Mouse (Mus musculus): ENCODE data around the gene Arhgap20. TPM values are rescaled to one million over a fixed set of nuclear protein-coding genes. Genes with fewer than 3 reads are reported as not detected.

Arhgap20 gene
- polyA plus RNA-seq, 1 experiment from 2014 or later, result 30.1 TPM

DNA sequence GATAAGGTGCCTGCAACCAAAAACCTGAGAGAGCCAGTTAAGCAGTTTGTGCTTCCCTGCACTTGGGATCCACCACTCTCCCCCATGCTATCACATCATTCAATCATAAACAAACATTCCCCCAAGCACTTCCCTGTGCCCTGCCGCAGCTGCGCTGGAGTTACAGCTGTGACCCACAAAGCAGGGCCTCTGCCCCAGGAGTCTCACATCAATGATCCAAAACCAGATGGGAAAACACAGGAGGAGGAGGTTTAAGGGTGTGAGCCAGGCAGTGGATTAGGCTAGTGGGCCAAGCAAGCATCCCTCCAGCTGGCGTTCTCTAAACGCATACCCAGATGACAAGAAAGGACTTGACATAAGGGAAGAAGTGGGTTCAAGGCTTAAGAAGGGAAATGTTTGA, 109.2 kb downstream of the Arhgap20 start:
- 39% methylated on average over 4 of the region's 4 CpGs for WGBS
- Histone ChIP-seq H3K27ac (replicated peaks) (no peak overlapping the region), H3K4me1 (no peaks in the 10 kb centered on the region), H3K4me2 (no peak overlapping the region), H3K27me3 (replicated peaks) (no peaks in the 10 kb centered on the region), H3K9ac (replicated peaks) (no peak overlapping the region), H3K36me3 (no peaks in the 10 kb centered on the region), H3K9me3 (replicated peaks) (no peaks in the 10 kb centered on the region), H3K4me3 (replicated peaks) (no peak overlapping the region)
- ATAC-seq (ENCODE audit: low FRiP score), result no peak

DNA sequence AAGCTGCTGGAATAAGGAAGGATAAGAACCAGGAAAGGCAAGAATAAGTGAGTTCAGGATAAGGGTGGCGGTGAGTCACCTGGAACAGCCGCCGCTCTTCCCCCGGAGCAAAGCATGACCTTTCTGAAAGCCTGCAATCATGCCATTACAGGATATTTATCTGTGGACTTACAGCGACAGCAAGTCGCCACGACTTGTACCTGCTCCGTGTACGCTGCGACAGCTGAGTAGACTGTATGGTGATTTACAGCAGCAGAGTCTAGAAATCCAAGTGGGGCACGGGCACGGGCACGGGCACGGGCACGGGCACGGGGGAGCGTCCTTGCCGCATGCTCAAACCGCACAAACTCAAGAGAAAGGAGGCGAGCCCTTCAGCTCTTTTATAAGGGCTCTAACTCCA, 110.4 kb downstream of the Arhgap20 start:
- Histone ChIP-seq H3K27me3 (replicated peaks) (no peaks in the 10 kb centered on the region), H3K9ac (replicated peaks) (no peak overlapping the region), H3K27ac (replicated peaks) (no peak overlapping the region), H3K4me2 (no peak overlapping the region), H3K9me3 (replicated peaks) (no peaks in the 10 kb centered on the region), H3K4me3 (replicated peaks) (no peak overlapping the region), H3K4me1 (no peaks in the 10 kb centered on the region), H3K36me3 (no peaks in the 10 kb centered on the region)
- ATAC-seq (ENCODE audit: low FRiP score), result no peak
- 87% methylated on average over 20 of the region's 20 CpGs for whole genome bisulfite sequencing

DNA sequence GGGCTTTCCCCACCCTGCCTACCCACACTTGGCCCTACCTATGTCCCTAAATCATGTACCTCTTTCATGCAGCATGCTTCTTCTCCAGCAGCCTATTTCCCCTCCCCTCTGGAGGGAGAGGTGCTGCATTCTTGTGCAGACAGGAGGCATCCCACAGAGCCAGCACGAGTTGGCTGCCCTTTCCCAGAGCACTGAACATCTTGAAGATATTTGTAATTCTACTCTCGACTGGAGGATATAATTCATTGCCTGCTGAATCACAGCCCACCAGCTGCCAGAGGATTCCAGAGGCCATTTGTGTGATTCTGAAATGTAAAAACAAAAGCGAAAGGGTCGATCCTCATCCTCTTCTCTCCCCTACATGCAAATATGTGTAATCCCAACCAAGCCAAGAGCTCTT, 116.2 kb downstream of the Arhgap20 start:
- H3K4me2 ChIP-seq, result no peak overlapping the region
- H3K36me3 ChIP-seq, result no peaks in the 10 kb centered on the region
- no peak overlapping the region for H3K9ac ChIP-seq (replicated peaks)
- no peaks in the 10 kb centered on the region for H3K27me3 ChIP-seq (replicated peaks)
- H3K4me3 ChIP-seq (replicated peaks), result no peak overlapping the region
- H3K27ac ChIP-seq (replicated peaks), result no peak overlapping the region
- ATAC-seq (ENCODE audit: low FRiP score), result no peak
- 43% methylated on average over 4 of the region's 4 CpGs for WGBS
- no peaks in the 10 kb centered on the region for H3K9me3 ChIP-seq (replicated peaks)
- H3K4me1 ChIP-seq, result no peaks in the 10 kb centered on the region

DNA sequence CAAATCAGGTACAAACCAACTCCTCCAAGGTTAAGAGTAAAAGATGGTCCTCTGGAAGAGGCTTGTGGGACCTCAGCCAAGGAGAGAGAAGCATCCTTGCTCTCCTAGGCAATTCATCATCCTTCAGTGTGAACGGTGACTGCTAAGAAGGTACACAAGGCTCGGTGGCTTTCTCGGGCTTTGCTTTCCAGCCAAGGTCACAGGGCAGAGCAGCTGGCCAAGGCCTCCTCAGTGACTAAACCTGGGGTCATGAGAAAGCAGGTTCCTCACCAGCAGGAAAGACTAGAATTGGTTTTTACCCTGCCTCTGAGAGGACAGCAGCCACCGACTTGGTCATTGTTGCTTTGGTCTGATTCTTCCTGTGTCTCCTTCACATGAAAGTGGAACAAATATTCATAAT, 116.7 kb downstream of the Arhgap20 start:
- Histone ChIP-seq H3K4me3 (replicated peaks) (no peak overlapping the region), H3K27me3 (replicated peaks) (no peaks in the 10 kb centered on the region), H3K36me3 (no peaks in the 10 kb centered on the region), H3K4me1 (no peaks in the 10 kb centered on the region), H3K9ac (replicated peaks) (no peak overlapping the region), H3K27ac (replicated peaks) (no peak overlapping the region), H3K9me3 (replicated peaks) (no peaks in the 10 kb centered on the region), H3K4me2 (no peak overlapping the region)
- ATAC-seq (ENCODE audit: low FRiP score), result no peak
- WGBS, result 84% methylated on average over 4 of the region's 4 CpGs

DNA sequence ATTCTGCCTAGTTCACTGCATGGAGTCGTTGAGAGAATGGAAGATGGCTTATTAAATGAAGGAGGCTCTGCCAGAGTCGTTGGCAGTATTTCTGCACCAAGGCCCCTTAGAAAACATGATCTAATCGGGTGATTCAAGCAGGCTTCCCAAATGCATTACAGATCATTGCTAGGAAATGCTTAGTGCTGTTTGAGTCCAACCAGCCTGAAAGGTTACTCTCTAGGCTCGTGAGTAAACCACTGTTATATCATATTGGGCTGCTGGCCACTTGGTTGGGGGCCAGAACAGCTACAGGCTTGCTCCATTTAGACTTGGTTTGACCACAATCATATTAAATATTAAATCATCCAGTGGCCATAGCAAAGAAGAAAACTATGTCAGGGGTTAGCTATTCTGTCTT, 118.2 kb downstream of the Arhgap20 start:
- no peak overlapping the region for H3K27ac ChIP-seq (replicated peaks)
- WGBS, result 80% methylated on average over 4 of the region's 4 CpGs
- no peaks in the 10 kb centered on the region for H3K4me1 ChIP-seq
- H3K4me2 ChIP-seq, result no peak overlapping the region
- ATAC-seq (ENCODE audit: low FRiP score), result no peak
- no peak overlapping the region for H3K9ac ChIP-seq (replicated peaks)
- H3K4me3 ChIP-seq (replicated peaks), result no peak overlapping the region
- no peaks in the 10 kb centered on the region for H3K9me3 ChIP-seq (replicated peaks)
- H3K36me3 ChIP-seq, result no peaks in the 10 kb centered on the region
- H3K27me3 ChIP-seq (replicated peaks), result no peaks in the 10 kb centered on the region

DNA sequence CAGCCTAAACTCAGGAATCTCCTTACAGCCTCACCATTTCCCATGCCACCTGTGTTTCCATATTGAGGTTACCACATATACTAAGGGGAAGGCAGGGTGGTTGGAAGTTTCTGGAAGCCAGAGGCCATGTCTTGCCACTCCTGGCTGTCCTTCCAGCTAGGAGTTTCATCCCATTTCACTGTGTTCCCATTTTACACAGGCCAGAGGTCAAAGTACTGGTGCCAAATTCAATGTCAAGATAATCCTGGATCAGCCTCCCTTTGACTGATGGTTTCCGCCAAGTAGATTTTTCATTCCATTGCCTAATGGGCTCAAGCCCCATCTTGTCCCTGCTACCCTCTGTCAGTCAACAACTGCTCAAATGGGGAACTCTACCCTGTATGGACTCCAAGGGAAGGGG, 127.8 kb downstream of the Arhgap20 start:
- no peak overlapping the region for H3K4me3 ChIP-seq (replicated peaks)
- no peak overlapping the region for H3K9ac ChIP-seq (replicated peaks)
- no peaks in the 10 kb centered on the region for H3K9me3 ChIP-seq (replicated peaks)
- H3K27ac ChIP-seq (replicated peaks), result no peak overlapping the region
- no peak for ATAC-seq (ENCODE audit: low FRiP score)
- no peak overlapping the region for H3K4me2 ChIP-seq
- no peaks in the 10 kb centered on the region for H3K27me3 ChIP-seq (replicated peaks)
- H3K4me1 ChIP-seq, result no peaks in the 10 kb centered on the region
- H3K36me3 ChIP-seq, result no peaks in the 10 kb centered on the region
- WGBS, result 97% methylated on average over 1 of the region's 1 CpGs

Other genes starting within 250 kb of the Arhgap20 start
- 37.2 and 41.2 TPM in 2 replicates for gene Fdx1, start 198.2 kb downstream of the Arhgap20 start, polyA plus RNA-seq (2015; fragmentation: Nextera tagmentation; extraction: Ambion mirVana)

All from neural tube, embryonic 15.5 days (tissue).